Mouse (Mus musculus) brain, embryonic 14.5 days (tissue): Measurements from ENCODE around the gene Camk2n2.

Experiments used
- CTCF ChIP-seq: fragments of 200-500 bp; IDR thresholded peaks from 2 replicates; pipeline ENCODE4 v1.5.1; 2012; ENCODE audit warnings: inconsistent platforms, mild to moderate bottlenecking, moderate library complexity, borderline replicate concordance; ENCODE audit not compliant: insufficient read depth, insufficient read length; ENCODE audit errors: extremely low read depth
- POLR2A ChIP-seq: fragments of 200-500 bp; IDR thresholded peaks from 2 replicates; pipeline ENCODE4 v1.6.1; 2012; ENCODE audit warnings: mild to moderate bottlenecking, inconsistent platforms, borderline replicate concordance; ENCODE audit not compliant: poor library complexity, insufficient read depth, insufficient read length, severe bottlenecking; ENCODE audit errors: extremely low read depth

DNA sequence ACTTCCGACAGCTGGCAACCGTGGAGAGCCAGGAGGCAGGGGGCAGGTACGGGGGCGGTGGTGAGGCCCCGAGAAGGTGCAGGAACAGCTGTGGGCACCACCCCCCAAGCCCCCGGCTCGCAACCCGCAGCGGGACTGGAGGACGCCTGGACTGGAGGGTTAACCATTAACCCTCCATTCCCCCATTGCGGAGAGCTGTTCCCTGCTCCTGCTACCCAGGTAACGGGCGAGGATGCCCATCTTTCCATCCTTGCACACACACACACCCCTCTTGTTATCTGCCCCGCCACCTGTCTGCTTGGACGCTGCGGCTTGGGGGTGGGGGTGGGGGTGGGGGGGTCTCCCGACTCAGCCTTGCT, 30.4 kb downstream of the Camk2n2 start:
- TF ChIP-seq POLR2A = no peak
- no peak for TF ChIP-seq CTCF
